Mouse (Mus musculus) myocyte (in vitro differentiated cells): ENCODE results near the gene Sfrp2.

ENCODE experiments used
- CEBPB ChIP-seq: IDR thresholded peaks from 2 replicates; pipeline ENCODE4 v1.6.1; 2011; ENCODE audit warnings: mild to moderate bottlenecking, moderate library complexity; ENCODE audit not compliant: poor library complexity, insufficient read depth, severe bottlenecking
- E2F4 ChIP-seq: IDR thresholded peaks from one replicate; pipeline ENCODE4 v1.6.1; 2011; ENCODE audit warnings: mild to moderate bottlenecking, control low read depth, moderate library complexity; ENCODE audit not compliant: insufficient read depth
- MAX ChIP-seq: IDR thresholded peaks from one replicate; pipeline ENCODE4 v1.6.1; 2011; ENCODE audit warnings: low read depth, mild to moderate bottlenecking, control low read depth
- MYOD1 ChIP-seq, 3 experiments: IDR thresholded peaks; one replicate each; pipeline ENCODE4 v1.6.1; 2011; ENCODE audit warnings: control low read depth in 2 of 3, low read depth in 2 of 3, mild to moderate bottlenecking in 2 of 3, moderate library complexity in 1 of 3; ENCODE audit not compliant: insufficient read length in 2 of 3, control insufficient read depth in 1 of 3
- MYOG ChIP-seq, 3 experiments: IDR thresholded peaks; one replicate each; pipeline ENCODE4 v1.6.1; 2011; ENCODE audit warnings: control low read depth in 2 of 3, low read depth in 2 of 3, mild to moderate bottlenecking in 2 of 3; ENCODE audit not compliant: insufficient read length in 2 of 3, control insufficient read depth in 1 of 3, insufficient read depth in 1 of 3
- POLR2A ChIP-seq: IDR thresholded peaks from one replicate; pipeline ENCODE4 v1.6.1; 2011; ENCODE audit warnings: low read depth, mild to moderate bottlenecking, control low read depth, moderate library complexity; ENCODE audit not compliant: insufficient read length
- SRF ChIP-seq: IDR thresholded peaks from one replicate; pipeline ENCODE4 v1.6.1; 2011; ENCODE audit warnings: low read depth; ENCODE audit not compliant: control insufficient read depth, insufficient read length
- TCF12 ChIP-seq: IDR thresholded peaks from one replicate; pipeline ENCODE4 v1.6.1; 2011; ENCODE audit warnings: mild to moderate bottlenecking, control low read depth; ENCODE audit not compliant: poor library complexity, insufficient read depth, severe bottlenecking
- USF1 ChIP-seq: IDR thresholded peaks from one replicate; pipeline ENCODE4 v1.6.1; 2011; ENCODE audit warnings: low read depth, mild to moderate bottlenecking, control low read depth, moderate library complexity

DNA sequence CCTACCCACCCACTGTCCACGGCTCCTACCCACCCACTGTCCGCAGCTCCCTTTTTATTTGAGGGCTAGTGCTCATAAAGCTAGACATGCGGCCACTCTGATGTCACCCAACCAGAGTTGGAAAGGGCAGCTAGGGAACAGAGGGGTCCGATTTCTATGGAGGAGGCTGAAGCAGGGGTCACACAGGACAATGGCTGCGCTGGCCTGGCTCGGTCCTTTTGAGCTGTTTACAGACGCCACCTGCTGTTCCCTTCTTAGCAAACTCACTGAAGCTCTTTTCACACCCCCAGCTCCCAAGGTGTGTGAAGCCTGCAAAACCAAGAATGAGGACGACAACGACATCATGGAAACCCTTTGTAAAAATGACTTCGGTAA lies 2.9 kb downstream of the Sfrp2 start:
- TF ChIP-seq POLR2A (no peak), TCF12 (no peak), MYOG (IDR thresholded peaks at IDR 0.05; ENCODE audit: control insufficient read depth in 1 of 3, insufficient read depth in 1 of 3, insufficient read length in 2 of 3, low read depth in 2 of 3) (no peak), USF1 (no peak), E2F4 (no peak), SRF (no peak), MYOD1 (IDR thresholded peaks at IDR 0.05; ENCODE audit: control insufficient read depth in 1 of 3, insufficient read length in 2 of 3, low read depth in 2 of 3) (no peak), MAX (no peak), CEBPB (no peak)
